Mouse (Mus musculus): ENCODE results near the gene Gpr37l1. TPM values are rescaled to one million over a fixed set of nuclear protein-coding genes. Genes with fewer than 3 reads are reported as not detected.
"Not testable (repeated sequence)": the region's sequence is repeated elsewhere in the genome, so short reads cannot be mapped to it uniquely, and the experiment has no call there.

Gene Gpr37l1
- total RNA-seq (2014; fragmentation: Nextera tagmentation) (not detected in 2 replicates), total RNA-seq (2017) (not detected in 2 replicates)

DNA sequence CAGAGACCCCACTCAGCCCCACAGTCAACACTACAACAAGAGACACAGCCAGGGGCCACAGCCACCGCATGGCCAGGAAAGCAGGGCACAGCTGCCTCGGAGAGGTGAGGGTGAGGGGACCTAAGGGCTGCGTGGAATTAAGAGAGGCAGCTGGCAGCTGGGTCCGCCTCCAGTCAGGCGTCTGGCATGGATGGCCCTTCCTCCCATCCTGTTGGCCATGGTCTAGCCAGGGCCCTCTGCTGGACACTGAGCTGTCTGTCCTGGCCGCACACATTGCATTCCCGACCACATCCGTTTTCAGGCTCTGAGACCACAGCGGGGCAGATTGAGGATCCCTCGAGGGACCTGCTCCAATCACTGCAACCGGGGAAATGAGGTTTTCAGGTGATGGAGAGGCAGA is at the start of gene Gpr37l1:
TSS of gene Gpr37l1 (minus strand) at position 247 of the 400 bp plus-strand sequence.
- no peak for ATAC-seq (replicated peaks; ENCODE audit: poor library complexity, severe bottlenecking)

DNA sequence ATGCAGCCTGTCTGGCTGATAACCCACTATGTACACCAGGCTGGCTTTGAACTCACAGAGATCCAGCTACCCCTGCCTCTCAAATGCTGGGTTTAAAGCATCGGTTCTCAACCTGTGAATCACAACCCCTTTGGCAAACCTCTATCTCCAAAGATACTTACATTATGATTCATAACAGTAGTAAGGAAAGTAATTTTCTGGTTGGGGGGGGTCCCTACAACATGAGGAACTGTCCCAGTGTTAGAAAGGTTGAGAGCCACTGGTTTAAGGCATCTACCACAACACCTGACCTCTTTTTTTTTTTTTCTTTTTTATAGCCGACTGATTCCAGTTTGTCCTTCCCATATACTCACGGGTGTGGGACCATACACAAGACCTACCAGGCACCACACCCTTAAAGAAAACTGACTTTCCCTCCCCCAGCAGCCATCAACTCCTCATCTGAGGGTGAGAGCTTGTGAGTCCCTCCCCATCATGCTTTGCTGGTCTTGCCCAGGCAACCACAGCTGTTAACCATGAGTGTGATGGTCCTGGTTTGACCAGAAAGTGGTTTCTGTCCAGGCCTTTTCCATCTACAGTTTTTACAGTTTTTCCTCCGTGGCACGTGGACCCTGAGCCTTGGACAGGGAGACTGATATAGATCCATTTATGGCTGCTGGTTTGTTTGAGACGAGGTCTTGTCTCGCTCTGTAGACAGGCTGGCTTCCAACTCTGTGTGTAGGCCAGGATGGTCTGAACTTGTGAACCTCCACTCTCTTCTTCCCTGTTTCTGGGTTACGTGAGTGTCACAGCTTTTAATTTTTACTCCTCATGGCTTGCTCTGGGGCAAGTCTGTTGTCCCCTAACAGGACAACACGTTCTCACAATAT is 46.5 kb upstream of the Gpr37l1 start:
- no peak for ATAC-seq (replicated peaks; ENCODE audit: poor library complexity, severe bottlenecking)

DNA sequence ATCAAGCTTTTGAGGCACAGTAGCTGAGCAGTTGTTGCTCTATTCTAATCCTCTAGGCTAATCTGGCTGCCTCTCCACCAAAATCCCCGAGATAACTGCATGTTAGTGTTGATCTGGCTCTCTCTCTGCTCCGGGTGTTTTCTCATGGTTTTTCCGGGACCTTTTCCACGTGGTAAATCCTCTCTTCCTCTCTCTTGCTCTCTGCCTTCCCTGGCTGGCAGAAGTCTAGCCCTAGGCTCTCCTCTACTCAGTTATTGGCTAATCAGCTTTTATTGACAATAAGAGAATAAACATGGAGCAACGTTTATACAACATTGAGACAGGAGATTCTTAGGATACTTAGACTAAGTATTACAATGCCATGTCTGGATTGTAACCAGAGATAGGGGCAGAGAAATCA is 42.9 kb upstream of the Gpr37l1 start:
- no peak for ATAC-seq (replicated peaks; ENCODE audit: poor library complexity, severe bottlenecking)

DNA sequence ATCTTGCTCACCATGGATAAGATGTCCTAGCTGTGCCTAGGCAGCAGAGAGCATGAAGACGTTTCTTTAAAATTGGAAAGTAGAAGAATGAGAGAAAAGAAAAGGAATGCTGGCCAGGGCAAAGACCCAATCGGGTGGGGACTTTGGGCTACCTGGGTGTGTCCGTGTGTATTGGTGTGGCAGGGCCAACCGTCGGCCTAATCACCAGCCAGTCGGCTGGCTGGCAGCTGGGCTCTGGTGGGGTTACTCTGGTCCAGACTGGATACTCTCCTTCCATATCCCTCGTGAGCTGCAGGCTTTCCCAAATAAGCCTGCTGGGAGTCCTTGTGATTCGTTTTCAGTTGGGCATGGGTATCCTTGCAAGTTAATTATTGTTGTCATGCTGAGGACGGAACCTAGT is 41.2 kb upstream of the Gpr37l1 start:
- ATAC-seq (replicated peaks; ENCODE audit: poor library complexity, severe bottlenecking), result no peak

DNA sequence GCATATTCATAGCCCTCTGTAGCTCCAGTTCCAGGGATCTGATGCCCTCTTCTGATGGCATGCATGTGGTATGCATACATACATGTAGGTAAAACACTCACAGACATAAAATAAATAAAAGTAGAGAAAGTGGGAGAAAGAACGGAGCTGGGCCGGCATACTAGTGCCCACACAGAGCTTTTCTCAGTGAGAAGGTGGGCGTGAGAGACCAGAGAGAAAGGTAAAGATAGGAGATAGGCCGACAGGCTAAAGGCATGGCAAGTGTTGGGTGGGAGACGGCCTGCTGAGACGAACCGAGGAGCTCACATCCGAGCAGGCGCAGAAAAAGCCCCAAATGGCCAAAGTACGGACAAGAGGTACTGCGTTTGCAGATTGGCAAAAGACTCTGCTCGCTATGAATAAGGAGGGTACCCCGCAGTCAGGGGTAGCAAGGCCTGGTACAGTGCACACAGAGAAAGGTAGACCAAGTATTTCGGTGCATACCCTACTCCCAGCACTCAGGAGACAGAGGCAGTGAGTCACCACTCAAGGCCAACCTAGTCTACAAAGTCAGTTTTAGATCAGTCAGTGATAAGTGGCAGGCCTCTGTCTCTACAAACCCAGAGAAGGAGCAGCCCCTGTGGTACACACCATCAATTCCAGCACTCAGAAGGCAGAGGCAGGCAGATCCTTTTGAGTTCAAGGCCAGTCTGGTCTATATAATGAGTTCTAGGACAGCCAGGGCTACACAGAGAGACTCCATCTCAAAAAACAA is 39.3 kb upstream of the Gpr37l1 start:
- no peak for ATAC-seq (replicated peaks; ENCODE audit: poor library complexity, severe bottlenecking)

DNA sequence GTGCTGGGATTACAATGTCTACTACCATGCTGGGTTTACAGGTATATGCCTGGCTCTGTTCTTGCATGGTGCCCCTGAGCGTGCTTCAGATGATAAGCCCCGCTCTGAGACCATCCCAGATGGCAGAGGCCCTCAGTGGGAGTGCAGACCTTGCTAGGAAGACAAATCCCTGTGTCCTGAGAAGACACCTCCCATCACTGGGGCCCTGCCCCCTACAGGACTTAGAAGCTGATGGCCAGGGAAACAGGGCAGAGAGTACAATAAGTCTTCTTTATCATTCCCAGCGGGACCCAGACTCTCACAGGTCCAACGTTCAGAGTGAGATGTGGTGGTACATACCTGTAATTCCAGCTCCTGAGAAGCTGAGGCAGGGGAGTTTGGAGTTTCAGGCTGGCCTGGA is 37.8 kb upstream of the Gpr37l1 start:
- ATAC-seq (replicated peaks; ENCODE audit: poor library complexity, severe bottlenecking), result no peak

DNA sequence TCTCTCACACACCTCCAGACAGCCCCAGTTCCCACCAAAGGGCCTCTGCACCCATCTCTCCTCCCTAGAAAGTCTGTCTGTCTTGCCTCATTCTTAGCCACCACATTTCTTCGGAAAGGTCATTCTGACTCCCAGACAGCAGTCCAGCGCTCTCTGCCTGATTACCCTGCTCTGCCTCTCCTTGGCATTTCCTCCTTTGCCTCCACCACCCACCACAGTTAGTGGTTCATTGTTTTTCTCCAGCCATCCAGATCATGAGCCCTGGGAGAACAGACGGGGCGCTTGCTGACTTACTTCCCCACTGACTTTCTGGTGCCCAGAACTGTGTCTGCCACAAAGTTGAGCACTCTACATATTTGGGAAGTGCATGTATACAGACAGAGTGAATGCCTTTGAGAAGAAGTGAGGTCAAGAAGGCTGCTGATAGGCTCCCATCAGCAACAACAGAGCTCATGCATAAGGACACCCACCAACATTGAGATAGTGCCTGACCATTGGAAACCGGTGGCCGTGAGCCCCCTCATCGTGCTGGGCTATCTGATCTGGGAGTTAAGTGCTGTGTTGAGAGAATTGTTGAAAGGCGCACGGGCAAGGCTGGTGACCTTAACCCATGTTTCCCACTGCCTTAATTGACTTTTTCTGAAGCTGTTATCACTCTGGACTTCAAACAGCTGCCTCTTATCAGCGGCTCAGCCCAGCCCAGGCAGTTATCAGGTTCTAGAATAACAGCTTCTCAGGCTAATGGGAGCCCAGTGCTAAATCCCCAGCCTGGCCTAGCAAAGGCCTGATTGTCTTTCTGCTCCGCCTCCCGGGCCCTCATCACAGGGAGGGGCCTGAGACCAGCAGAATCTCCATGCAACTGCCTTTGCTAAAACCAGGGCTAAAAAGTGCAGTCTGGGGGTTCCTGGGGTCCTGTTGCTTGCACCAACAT is 37.0 kb upstream of the Gpr37l1 start:
- ATAC-seq (replicated peaks; ENCODE audit: poor library complexity, severe bottlenecking), result no peak

DNA sequence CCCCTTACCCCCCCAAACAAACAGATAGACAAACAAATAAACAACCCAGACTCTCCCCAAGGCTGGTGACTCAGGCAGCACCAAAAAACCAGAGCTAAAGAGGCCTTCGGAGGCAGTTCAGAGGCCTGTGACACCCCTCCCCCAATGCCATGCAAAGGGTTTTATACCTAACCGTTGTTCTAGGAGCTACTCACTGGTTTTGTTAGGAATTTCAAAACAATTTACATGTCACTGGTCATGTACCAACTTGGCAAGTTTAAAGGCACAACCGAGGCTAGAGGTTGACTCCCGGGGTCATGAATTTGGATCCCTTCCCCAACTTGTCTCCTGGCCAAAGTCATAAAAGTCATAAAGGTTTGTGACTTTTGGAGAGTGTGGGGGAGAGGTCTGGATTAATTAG is 32.9 kb upstream of the Gpr37l1 start:
- no peak for ATAC-seq (replicated peaks; ENCODE audit: poor library complexity, severe bottlenecking)

DNA sequence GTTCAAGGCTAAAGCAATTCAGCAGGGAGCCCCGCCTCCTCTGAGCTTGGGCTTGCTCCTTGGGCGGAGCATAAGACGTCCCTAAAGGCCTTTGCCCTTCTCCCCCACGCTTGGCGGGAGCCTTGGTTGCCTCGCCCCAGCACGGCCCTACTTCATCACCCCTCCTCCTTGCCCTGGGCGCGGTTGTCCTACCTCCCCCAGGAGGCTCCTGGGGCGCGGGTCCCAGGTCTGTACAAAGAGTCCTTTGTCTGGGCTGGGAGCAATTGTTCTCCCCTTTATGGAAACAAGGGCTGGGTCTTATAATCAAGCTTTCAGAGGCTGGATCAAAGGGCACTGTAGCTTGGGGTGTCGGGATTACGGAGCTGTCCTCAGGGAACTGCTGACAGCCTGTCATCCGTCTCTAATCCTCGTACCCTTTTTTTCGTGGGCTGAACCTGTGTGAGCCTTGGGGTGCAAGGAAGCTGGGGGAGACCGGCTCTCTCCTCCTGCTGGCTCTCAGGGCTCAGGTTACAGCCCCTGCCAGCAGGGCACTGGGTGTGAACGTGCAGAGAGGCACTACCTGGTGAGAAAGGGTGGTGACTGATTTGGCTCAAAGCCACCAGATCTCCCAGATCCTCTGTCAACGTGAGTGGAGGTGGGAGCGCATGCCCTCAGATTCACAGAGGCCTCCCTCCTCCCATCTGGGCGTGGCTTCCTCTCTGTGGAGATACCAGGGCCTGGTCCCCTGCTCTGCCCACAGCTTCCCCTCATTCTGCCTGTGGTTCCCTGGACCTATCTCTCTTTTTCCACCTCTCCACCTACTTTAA is 31.7 kb upstream of the Gpr37l1 start:
- ATAC-seq (replicated peaks; ENCODE audit: poor library complexity, severe bottlenecking), result peak; percentile 68

DNA sequence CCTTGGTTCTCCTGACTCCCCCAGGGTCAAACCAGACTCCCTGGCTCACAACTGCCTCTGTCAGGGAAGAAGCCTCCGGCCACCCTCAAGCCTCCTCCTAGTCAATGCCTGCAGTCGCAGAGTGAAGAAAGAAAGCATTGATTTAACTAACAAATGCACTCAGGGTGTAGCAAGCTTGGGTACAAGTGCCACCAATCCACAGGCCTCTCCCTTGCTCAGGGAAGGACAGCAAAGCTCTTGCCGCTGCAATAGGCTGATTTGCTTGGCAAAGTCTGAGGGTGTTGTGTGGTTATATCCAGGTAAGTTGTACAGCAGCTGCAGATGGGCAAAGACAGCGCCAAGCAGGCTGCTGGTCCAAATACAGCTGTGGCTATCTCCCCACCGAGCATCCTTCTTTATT is 30.9 kb upstream of the Gpr37l1 start:
- ATAC-seq (replicated peaks; ENCODE audit: poor library complexity, severe bottlenecking), result no peak

DNA sequence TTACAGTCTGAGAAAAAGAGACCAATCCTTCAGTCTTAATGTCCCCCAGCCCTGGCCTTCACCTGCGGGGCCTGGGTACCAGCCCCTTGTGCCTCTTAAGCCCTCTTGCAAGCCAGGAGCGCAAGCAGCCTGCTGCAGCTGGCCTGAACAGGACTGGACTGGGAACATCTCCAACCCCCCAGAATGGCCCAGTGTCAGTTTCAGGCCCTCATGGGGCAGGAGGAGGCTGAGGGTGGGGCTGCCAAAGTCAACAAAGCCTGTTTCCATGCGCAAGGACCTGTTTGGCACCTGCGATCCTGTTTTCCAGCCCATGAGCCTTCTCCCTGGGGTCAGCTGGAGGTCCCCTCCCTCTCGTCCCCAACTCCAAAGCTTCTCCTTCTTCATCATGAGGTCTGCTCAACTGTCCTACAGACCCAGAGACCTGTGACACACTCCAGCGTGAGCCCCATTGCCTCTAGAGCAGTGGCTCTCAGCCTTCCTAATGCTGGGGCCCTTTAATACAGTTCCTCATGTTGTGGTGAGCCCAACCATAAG is 28.5 kb upstream of the Gpr37l1 start:
- ATAC-seq (replicated peaks; ENCODE audit: poor library complexity, severe bottlenecking), result no peak

DNA sequence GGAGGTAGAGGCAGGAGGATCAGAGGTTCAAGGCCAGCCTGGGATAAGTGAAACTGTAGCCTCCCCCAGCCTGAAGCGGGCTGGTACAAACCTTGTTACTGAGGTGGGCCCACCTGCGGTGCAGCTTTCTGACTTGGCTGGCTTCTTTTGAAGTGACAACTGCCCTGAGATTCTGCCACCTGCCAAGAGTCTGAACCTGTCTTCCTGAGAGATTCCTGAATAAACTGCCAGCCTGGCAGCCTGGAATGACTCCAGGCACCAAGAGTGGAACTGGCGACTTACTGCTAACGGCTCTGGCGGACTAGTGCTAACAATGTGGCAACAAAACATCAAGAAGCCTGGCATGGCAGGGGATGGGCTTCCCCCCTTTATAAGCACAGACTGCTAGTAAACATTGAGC is 26.9 kb upstream of the Gpr37l1 start:
- ATAC-seq (replicated peaks; ENCODE audit: poor library complexity, severe bottlenecking), result not testable (repeated sequence)

DNA sequence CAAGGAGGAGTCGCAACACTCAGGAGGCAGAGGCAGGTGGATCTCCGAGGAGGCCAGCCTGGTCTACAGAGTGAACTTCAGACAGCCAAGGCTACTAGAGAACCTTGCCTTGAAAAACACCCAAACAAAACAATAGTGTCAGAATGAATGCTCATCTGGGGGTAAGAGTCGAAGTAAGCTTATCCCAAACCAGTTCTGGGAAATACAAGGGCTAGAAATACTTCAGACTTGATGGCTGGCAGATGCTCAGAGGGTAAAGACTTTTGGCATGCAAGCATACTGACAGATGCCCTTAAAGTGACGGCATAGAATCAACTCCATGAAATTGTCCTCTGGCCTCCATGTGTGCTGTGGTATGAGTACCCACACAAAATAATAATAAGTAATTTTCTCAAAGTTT is 21.7 kb upstream of the Gpr37l1 start:
- no peak for ATAC-seq (replicated peaks; ENCODE audit: poor library complexity, severe bottlenecking)

DNA sequence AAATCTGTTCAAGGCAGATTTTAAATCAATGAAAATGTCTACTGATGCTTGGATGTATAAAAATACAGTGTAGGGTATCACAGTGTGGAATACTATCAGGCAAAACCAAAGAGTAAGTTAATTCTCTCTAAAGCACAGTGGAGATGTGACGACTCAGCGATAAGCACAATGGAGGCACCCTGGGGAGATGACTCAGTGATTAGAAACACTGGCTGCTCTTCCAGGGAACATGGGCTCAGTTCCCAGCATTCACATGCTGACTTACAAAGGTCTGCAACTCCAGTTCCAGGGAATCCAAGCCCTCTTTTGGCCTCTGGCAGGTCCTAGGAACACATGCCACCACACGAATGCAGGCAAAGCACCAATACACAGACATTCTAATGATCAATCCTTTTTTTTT is 20.7 kb upstream of the Gpr37l1 start:
- no peak for ATAC-seq (replicated peaks; ENCODE audit: poor library complexity, severe bottlenecking)

DNA sequence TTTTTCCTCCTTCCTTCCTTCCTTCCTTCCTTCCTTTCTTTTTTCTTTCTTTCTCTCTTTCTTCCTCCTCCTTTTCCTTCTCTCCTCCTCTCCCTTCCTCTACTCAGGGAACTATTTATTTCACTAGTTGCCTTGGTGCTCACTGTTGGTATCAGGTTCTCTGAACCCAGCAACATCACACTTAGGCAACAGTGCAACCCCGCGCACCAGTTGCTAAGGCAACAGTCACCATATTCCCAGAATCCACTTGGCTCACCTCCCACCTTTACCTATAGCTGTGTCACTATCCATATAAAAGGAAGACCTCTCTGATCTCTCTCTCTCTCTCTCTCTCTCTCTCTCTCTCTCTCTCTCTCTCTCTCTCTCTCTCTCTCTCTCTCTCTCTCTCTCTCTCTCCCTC is 19.5 kb upstream of the Gpr37l1 start:
- not testable (repeated sequence) for ATAC-seq (replicated peaks; ENCODE audit: poor library complexity, severe bottlenecking)

DNA sequence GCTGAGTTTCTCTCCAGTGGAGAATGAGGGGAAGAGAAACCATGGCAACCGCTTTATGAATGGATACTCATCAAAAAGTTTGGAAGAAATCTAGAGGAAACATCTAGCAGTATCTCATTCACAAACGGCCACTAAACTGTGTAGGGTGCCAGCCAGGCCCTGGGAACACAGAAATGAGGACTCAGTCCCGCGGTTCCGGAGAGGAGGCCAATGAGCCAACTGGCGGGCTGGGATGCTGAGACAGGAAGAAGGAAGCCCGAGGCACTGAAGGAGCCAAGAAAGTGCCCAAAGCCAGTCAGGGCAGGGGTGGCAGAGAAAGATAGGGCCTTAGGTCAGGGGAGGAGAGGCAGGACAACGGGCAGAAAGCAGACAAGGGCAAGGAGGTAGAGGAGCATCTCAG is 18.9 kb upstream of the Gpr37l1 start:
- ATAC-seq (replicated peaks; ENCODE audit: poor library complexity, severe bottlenecking), result no peak

DNA sequence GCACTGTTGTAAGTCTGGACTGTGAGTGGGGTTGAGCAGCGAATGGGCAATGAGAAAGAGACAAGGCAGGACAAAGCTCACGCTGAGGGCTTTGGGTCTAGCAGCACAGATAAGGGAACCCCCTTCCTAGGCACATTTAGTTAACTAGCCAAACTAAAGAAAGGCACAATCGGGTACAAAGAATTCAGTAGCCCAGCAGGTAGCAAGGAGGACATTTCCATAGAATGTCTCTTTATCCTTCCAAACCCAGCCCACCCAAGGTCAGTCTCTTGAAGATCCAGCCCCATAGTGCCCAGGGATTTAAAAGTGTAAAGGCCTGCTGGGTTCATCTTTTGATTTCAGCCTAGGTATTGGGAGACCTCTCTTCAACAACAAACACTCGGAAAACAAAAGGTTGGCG is 18.5 kb upstream of the Gpr37l1 start:
- ATAC-seq (replicated peaks; ENCODE audit: poor library complexity, severe bottlenecking), result no peak

DNA sequence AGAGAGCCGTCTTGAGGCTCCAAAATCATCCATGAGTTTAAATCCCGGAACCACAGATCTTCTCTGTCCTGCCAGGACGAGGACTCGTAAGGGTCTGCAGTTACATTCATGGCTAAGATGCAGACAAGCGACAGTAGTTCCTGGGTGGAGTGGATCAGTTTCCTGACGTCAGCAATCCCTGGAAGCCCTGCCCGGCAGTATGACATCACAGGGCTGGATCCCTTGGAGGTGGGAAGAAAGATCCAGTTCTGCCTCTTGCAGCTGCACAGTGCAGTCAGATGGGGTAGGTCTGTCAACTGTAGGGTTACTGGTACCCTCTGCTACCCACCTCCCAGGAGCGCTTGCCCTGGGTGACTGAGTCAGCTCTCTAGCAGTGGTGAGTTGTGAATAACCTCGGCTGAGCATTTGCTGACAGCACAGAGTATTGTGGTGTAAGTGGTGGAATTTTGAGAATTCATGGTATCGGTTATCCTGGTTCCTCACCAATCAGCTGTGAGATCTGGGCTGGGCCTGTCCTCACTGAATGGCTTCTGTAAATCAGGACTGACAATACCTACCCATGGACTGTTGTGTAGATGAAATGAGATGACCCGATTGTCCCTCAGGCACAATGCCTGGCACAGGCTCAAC is 16.6 kb upstream of the Gpr37l1 start:
- ATAC-seq (replicated peaks; ENCODE audit: poor library complexity, severe bottlenecking), result no peak

DNA sequence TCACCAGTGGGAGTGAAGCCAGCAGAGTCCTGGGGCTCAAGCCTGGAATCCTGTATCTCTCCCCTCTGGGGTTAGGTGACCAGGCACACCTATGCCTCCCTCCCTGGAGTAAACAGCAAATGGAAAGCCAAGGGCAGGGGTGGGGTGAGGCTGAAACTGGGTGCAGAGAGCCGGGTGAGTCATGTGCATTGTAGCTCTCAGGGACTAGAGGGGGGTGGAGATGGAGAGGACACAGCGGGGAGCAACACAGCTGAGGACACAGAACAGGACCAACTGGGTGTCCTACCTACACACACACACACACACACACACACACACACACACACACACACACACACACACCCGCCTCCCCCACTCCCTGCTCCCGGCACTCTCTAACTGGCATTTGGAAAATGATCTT is 16.0 kb upstream of the Gpr37l1 start:
- no peak for ATAC-seq (replicated peaks; ENCODE audit: poor library complexity, severe bottlenecking)

All from granulocyte monocyte progenitor cell, adult 5-6 weeks (primary cell).